Mouse (Mus musculus): ENCODE measurements around the gene Sun2. TPM values are rescaled to one million over a fixed set of nuclear protein-coding genes. Genes with fewer than 3 reads are reported as not detected.

Sun2 gene
- polyA plus RNA-seq, 1 experiment from 2014 or later = 6.9 TPM

DNA sequence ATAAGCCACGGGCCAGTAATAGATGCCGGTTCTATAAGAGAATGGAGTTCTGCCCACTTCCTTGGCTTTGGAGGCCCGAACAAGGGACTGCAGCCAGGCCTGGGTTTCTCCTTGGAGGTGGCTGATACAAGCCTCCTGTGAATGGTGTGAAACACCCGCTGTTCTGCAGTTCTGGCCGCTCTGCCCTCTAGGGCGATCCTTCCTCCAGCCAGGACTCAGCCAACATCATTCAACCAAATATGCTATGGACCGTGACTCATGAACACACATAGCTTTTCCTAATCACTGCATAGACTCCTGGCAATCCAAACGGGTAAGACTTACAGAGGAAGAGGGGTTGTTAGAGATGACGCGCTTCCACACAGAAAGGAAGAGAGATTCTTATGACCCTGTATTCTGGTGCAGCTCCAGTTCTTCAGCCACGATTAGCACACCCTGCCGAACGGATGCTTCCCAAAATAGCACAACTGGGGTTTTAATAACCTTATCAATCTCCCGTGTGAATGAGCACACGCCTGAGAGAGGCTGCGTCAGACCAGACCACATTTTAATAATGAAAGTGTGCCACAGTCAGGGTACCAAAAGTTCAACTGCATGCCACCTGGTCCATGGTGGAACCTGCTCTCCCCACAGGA is 25.1 kb upstream of the Sun2 start:
- no peaks in the 10 kb centered on the region for H3K27me3 ChIP-seq
- H3K4me2 ChIP-seq = no peak overlapping the region
- H3K36me3 ChIP-seq = peaks cover 30% of the 10 kb centered on the region
- no peaks in the 10 kb centered on the region for H3K9me3 ChIP-seq
- H3K4me3 ChIP-seq = no peak overlapping the region
- no peak overlapping the region for H3K9ac ChIP-seq
- ATAC-seq (ENCODE audit: low read depth) = no peak
- H3K27ac ChIP-seq (replicated peaks) = no peak overlapping the region
- 80% methylated on average over 16 of the region's 16 CpGs for WGBS
- peaks cover 39% of the 10 kb centered on the region for H3K4me1 ChIP-seq (replicated peaks)

DNA sequence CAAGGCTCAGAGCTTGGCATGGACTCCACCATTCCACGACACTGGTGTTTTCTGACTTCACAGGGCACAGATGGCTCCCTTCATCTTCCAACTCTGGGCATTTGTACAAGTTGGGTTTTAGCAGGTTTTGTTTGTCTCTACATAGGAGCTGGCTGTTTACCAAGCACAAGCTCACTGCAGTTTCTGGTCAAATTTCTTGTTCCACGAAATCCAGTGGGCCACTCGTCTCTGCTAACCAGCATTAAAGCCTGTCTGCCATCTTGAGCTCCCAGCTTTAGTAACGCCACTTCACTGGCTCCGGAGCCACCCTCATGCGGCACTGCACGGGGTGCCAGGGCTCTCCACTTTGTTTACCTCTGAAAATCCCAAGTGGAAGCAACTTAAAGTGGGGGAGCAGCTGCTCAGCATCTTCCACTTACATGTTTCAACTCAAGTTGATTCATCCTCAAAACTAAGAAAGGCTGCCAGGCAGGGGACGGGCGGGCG is 24.3 kb upstream of the Sun2 start:
- Histone ChIP-seq H3K4me3 (no peak overlapping the region), H3K4me2 (no peak overlapping the region), H3K4me1 (replicated peaks) (peaks cover 39% of the 10 kb centered on the region), H3K36me3 (peaks cover 38% of the 10 kb centered on the region), H3K27ac (replicated peaks) (no peak overlapping the region), H3K27me3 (no peaks in the 10 kb centered on the region), H3K9me3 (no peaks in the 10 kb centered on the region), H3K9ac (no peak overlapping the region)
- WGBS = 86% methylated on average over 10 of the region's 10 CpGs
- no peak for ATAC-seq (ENCODE audit: low read depth)

DNA sequence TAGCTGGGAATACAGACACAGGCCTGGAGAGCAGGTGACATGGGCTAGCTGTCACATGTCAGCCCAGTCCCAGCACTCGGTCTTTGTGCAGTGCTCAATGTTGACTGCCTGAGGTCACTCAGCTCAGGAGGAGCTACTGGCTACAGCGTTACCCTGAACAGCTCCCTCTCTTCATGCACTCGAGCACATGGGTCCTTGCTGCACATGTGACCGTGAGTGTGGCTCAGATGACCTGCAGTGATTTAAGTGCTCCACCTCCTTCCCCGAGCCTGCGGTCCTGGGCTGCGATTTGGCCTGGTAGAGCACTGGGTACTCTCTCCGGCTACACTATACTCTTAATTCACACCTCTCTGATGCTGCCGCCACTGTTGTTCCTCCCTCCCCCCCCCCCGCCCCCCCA is 23.8 kb upstream of the Sun2 start:
- Histone ChIP-seq H3K4me3 (no peak overlapping the region), H3K27ac (replicated peaks) (no peak overlapping the region), H3K9ac (peak overlapping the region; percentile 4; the same call in 1 of the 2 replicates), H3K4me2 (no peak overlapping the region), H3K27me3 (no peaks in the 10 kb centered on the region), H3K36me3 (peaks cover 40% of the 10 kb centered on the region), H3K9me3 (no peaks in the 10 kb centered on the region), H3K4me1 (replicated peaks) (peaks cover 34% of the 10 kb centered on the region)
- ATAC-seq (ENCODE audit: low read depth) = no peak
- WGBS = 70% methylated on average over 10 of the region's 10 CpGs

DNA sequence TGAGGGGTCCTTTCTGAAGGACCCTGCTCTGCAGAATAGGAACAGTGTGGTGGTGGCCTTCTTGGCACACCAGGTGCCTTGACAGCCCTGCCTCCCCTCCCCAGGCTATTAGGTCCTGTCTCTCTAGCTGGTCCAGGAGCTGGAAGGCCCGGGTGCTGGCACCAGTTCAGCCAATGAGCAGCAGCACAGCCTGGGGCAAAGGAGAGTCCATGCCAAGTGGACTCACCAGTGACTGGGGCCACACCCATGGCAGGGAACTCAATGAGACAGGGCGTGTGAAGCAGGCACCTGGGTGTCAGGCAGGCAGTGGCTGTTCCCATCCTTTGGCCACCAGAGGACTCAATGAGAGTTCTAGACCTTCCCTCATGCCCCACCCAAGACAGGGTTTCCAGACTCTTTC is 23.0 kb upstream of the Sun2 start:
- Histone ChIP-seq H3K4me1 (replicated peaks) (peaks cover 26% of the 10 kb centered on the region), H3K27me3 (no peaks in the 10 kb centered on the region), H3K4me3 (no peak overlapping the region), H3K27ac (replicated peaks) (no peak overlapping the region), H3K4me2 (no peak overlapping the region), H3K9me3 (no peaks in the 10 kb centered on the region), H3K36me3 (peaks cover 40% of the 10 kb centered on the region), H3K9ac (no peak overlapping the region)
- 84% methylated on average over 2 of the region's 2 CpGs for WGBS
- ATAC-seq (ENCODE audit: low read depth) = no peak

DNA sequence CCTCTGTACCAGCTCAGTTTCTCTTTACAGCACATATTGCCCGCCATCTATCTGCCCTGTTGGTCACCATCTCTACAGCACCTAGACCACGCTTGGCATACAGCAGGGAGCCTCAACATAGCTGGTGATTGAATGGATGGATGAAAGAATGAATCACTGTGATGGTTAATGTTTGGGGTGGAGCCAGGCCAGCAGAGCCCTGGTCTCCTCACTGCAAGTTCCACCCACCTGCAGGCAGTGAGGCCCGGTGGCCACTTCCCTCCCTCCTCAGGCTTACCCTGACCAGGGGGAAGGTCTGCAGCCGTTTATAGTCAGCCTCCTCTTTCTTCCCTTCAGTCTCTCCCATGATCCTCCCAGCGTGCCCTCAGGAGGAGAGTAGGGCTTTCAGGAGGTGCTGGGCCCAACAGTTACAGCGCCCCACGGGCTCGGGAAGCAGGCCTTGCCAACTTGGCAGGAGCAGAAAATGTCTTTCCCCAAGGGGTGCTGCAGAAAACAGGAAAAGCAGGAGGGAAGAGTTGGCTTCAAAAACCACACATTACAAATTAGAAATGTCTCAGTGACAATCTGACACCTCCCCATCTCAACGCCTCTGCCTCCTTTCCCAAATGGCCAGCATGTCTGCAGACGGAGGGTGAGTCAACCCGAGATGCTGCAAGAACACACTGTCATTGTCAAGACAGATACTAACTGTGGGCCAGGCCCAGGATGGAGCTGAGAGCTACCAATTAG is 22.4 kb upstream of the Sun2 start:
- Histone ChIP-seq H3K9ac (no peak overlapping the region), H3K36me3 (peaks cover 40% of the 10 kb centered on the region), H3K27ac (replicated peaks) (no peak overlapping the region), H3K4me2 (no peak overlapping the region), H3K27me3 (no peaks in the 10 kb centered on the region), H3K4me3 (no peak overlapping the region), H3K4me1 (replicated peaks) (peaks cover 19% of the 10 kb centered on the region), H3K9me3 (no peaks in the 10 kb centered on the region)
- WGBS = 84% methylated on average over 11 of the region's 11 CpGs
- ATAC-seq (ENCODE audit: low read depth) = no peak

DNA sequence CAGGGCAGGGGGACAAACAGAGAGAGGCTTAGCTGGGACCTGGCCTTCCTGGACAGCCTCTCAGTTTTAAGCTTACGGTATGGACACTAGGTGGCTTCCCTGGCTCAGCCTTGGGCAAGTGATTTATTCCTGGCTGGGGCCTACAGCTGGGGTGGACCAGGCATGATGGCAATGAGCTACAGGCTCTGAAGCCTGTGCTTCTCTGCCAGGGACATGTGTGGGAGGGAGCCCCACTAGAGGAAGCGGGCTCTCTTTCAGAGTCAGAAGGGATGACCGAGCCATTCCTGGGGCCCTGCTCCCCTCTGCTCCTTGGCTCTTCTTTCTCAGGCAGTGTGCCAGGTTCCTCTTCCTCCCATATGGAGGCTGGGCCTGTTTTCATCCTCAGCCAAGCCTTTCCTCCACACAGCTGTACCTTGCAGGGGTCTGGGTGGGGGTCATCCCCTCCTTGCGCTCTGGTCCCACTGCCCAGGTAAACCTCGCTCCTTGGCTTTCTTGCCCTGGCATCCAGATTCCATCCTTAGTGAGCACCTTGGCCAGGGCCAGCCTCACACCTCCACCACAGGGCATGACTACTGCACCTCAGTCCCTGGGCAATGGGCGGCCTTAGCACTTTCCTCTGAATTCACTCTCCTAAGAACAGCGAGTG is 21.4 kb upstream of the Sun2 start:
- Histone ChIP-seq H3K9ac (no peak overlapping the region), H3K27me3 (no peaks in the 10 kb centered on the region), H3K36me3 (peaks cover 40% of the 10 kb centered on the region), H3K4me3 (no peak overlapping the region), H3K4me1 (replicated peaks) (peaks cover 18% of the 10 kb centered on the region), H3K4me2 (no peak overlapping the region), H3K9me3 (no peaks in the 10 kb centered on the region), H3K27ac (replicated peaks) (no peak overlapping the region)
- 92% methylated on average over 7 of the region's 7 CpGs for WGBS
- no peak for ATAC-seq (ENCODE audit: low read depth)

DNA sequence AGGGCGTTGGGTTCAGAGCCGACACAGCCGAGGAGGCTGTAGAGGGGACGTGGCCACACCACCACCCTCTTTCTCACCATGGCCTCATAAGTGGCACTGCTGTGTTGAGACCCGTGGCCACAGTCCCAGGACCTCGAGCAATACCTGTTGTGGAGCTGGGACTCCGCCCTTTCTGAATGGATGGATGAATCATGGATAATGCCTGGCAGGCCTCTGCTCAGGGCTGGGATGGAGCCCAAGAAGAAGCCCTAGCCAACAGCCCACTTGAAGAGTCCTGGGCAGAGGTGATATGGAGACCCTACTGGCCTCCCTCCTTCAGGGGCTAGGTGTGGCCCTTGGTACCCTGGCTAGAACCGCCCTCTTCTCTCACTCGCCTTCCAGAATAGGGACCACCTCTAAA is 20.7 kb upstream of the Sun2 start:
- H3K9ac ChIP-seq = no peak overlapping the region
- H3K27ac ChIP-seq (replicated peaks) = no peak overlapping the region
- no peaks in the 10 kb centered on the region for H3K9me3 ChIP-seq
- H3K27me3 ChIP-seq = no peaks in the 10 kb centered on the region
- no peak overlapping the region for H3K4me3 ChIP-seq
- H3K4me1 ChIP-seq (replicated peaks) = peaks cover 14% of the 10 kb centered on the region
- no peak for ATAC-seq (ENCODE audit: low read depth)
- H3K36me3 ChIP-seq = peaks cover 40% of the 10 kb centered on the region
- no peak overlapping the region for H3K4me2 ChIP-seq
- 93% methylated on average over 9 of the region's 9 CpGs for WGBS

DNA sequence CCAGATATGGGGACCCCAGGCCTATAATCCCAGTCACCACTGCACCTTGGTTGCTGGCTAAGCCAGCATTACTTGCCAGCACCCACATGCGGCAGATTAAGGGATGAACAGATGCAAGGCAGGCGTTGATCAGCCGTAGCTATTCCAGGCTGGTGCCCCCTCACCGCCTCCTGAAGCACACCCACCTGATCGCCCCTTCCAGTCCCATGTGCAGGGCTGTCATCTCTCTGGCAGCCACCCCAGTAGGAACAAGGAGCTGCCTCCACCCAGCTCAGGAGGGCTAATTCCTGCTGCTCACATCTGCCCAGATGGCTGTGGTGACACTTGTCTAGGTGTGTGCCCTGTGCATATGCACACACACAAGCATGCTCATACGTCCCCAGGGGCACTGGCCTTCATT is 18.6 kb upstream of the Sun2 start:
- WGBS = 92% methylated on average over 6 of the region's 6 CpGs
- ATAC-seq (ENCODE audit: low read depth) = no peak
- H3K36me3 ChIP-seq = peaks cover 40% of the 10 kb centered on the region

DNA sequence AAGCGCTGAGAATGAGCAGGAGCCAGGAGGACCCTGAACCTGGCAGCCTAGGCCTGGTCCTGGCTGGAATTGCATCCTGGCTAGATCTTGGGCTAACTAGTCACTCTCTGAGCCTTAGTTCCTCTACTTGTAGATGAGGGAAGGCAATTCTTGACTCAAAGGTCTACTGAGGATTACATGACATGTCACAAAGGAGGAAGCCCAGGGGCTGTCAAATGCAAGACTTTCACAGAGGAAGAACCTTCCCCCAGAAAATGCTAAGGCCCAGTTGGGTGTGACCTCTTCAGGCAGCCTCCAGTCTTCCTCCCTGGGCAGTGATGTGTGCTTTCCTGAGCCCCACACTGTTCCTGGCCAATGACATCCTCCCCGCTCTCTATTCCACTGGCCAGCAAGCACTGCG is 14.8 kb upstream of the Sun2 start:
- no peak for ATAC-seq (ENCODE audit: low read depth)
- H3K4me2 ChIP-seq = no peak overlapping the region
- no peaks in the 10 kb centered on the region for H3K27me3 ChIP-seq
- no peak overlapping the region for H3K27ac ChIP-seq (replicated peaks)
- H3K36me3 ChIP-seq = peaks cover 7% of the 10 kb centered on the region
- no peak overlapping the region for H3K9ac ChIP-seq
- H3K4me1 ChIP-seq (replicated peaks) = peaks cover 5% of the 10 kb centered on the region; the same call in 1 of the 2 replicates
- no peak overlapping the region for H3K4me3 ChIP-seq
- WGBS = 88% methylated on average over 3 of the region's 3 CpGs
- H3K9me3 ChIP-seq = no peaks in the 10 kb centered on the region

More for the DNA sequence above, 18.6 kb upstream of the Sun2 start:
- no peak overlapping the region for H3K4me2 ChIP-seq
- no peak overlapping the region for H3K27ac ChIP-seq (replicated peaks)
- H3K9ac ChIP-seq = no peak overlapping the region
- no peaks in the 10 kb centered on the region for H3K27me3 ChIP-seq
- H3K4me1 ChIP-seq (replicated peaks) = peaks cover 8% of the 10 kb centered on the region; the same call in 1 of the 2 replicates
- H3K4me3 ChIP-seq = no peak overlapping the region
- H3K9me3 ChIP-seq = no peaks in the 10 kb centered on the region

DNA sequence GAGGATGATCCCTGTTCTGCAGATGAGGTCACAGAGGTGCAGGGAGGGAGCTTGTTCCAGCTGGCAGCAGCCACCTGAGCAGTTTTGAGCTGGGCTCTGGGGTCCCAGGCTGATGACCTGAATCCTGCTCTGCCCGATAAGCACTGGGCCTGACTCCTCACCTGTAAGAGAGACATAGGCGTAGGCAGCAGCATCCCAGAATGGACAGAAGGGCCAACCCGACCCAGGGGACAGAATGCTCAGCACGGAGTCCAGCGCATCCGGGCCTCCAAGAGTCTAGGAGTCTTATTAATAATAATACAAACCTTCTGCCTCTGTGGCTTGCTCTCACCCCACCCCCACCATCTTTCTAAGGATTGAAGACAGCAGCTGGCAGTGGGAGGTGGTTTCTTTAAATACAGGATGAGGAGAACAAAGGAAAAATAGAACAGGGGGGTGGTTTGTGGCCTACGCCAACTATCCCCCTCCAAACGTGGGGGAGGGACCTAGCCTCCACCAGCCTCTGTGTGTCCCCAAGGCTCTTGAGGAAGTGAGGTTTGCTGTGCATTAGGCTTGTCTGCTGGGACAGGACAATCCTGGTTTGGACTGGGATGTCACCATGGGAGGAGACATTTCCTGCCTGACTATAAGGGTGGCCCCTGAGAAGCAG is 13.8 kb upstream of the Sun2 start:
- H3K27ac ChIP-seq (replicated peaks) = no peak overlapping the region
- WGBS = 66% methylated on average over 8 of the region's 8 CpGs
- no peak for ATAC-seq (ENCODE audit: low read depth)

DNA sequence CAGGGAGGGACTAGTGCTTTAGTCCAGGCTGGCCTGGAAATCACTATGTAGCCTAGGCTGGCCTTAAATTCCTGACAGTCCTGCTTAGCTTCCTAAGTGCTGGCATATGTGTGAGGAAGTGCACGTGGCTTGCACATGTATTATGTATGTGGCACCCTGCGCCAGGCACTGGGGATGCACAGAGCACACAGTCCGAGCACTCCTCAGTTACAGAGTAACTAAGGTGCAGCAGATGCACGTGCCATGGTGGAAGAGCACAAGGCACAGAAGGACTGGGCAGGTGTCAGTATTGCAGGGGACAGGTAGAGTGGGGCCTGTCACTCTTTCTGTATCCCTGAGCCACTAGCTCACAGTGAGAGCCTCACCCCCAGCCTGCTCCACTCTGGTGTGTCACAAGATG is 12.8 kb upstream of the Sun2 start:
- Histone ChIP-seq H3K9me3 (no peaks in the 10 kb centered on the region), H3K4me3 (no peak overlapping the region), H3K27ac (replicated peaks) (no peak overlapping the region), H3K9ac (no peak overlapping the region), H3K4me1 (replicated peaks) (peaks cover 5% of the 10 kb centered on the region; the same call in 1 of the 2 replicates), H3K27me3 (no peaks in the 10 kb centered on the region), H3K36me3 (no peaks in the 10 kb centered on the region), H3K4me2 (no peak overlapping the region)
- ATAC-seq (ENCODE audit: low read depth) = no peak
- 82% methylated on average over 4 of the region's 4 CpGs for WGBS

More for the DNA sequence above, 13.8 kb upstream of the Sun2 start:
- peak overlapping the region; percentile 43; the same call in 1 of the 2 replicates for H3K9ac ChIP-seq
- no peaks in the 10 kb centered on the region for H3K9me3 ChIP-seq
- peaks cover 5% of the 10 kb centered on the region; the same call in 1 of the 2 replicates for H3K4me1 ChIP-seq (replicated peaks)
- no peak overlapping the region for H3K4me3 ChIP-seq
- no peaks in the 10 kb centered on the region for H3K36me3 ChIP-seq
- no peaks in the 10 kb centered on the region for H3K27me3 ChIP-seq
- no peak overlapping the region for H3K4me2 ChIP-seq

DNA sequence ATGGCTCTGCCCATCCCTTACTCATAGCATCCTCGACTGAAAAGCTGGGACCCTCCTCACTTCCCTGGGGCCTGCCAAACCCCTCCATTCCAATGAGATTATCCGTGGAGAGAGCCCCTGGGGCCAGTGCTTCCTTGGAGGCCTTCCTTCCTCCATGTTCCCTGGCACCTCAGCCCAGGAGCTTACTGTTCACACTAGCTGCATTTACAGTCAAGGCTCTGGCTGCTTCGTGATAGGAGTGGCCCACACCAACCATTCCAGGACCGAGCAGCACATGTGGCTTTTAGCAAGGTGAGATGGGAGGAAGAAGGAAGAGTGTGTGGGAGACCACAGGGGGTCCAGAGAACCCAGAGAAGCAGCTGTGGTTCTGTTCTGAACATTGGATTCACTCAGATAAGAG is 11.5 kb upstream of the Sun2 start:
- Histone ChIP-seq H3K4me1 (replicated peaks) (peaks cover 5% of the 10 kb centered on the region; the same call in 1 of the 2 replicates), H3K27ac (replicated peaks) (no peak overlapping the region), H3K27me3 (no peaks in the 10 kb centered on the region), H3K9ac (peak overlapping the region; percentile 38; the same call in 1 of the 2 replicates), H3K4me3 (no peak overlapping the region), H3K36me3 (no peaks in the 10 kb centered on the region), H3K4me2 (no peak overlapping the region), H3K9me3 (no peaks in the 10 kb centered on the region)
- 60% methylated on average over 4 of the region's 4 CpGs for WGBS
- ATAC-seq (ENCODE audit: low read depth) = no peak
